Mouse (Mus musculus): ENCODE data around the gene St6galnac3. TPM values are rescaled to one million over a fixed set of nuclear protein-coding genes. Genes with fewer than 3 reads are reported as not detected.

Gene St6galnac3
- polyA plus RNA-seq, 1 experiment from 2014 or later = 25.6 TPM

GRCm38 (mm10) chr3:153641805-153642204, 83.2 kb downstream of the St6galnac3 start:
- 51% methylated on average over 5 of the region's 5 CpGs for WGBS
- Histone ChIP-seq H3K27me3 (ENCODE audit: control insufficient read depth, insufficient read depth, low read length) (no peaks in the 10 kb centered on the region), H3K36me3 (ENCODE audit: control insufficient read depth, insufficient read depth, low read length) (no peaks in the 10 kb centered on the region), H3K4me2 (ENCODE audit: low read depth, low read length) (no peak overlapping the region), H3K4me3 (ENCODE audit: low read depth, low read length) (no peak overlapping the region), H3K9me3 (ENCODE audit: control insufficient read depth, low read length) (no peaks in the 10 kb centered on the region), H3K4me1 (ENCODE audit: control insufficient read depth, insufficient read depth, low read length) (peaks cover 6% of the 10 kb centered on the region; the same call in 1 of the 2 replicates), H3K27ac (ENCODE audit: low read depth, low read length) (no peak overlapping the region), H3K9ac (replicated peaks; ENCODE audit: low read depth, low read length) (no peak overlapping the region)
- no peak for ATAC-seq (ENCODE audit: low read depth)

- H3K27me3 ChIP-seq (ENCODE audit: control insufficient read depth, insufficient read depth, low read length) = no peaks in the 10 kb centered on the region
- H3K27ac ChIP-seq (ENCODE audit: low read depth, low read length) = no peak overlapping the region
- H3K9me3 ChIP-seq (ENCODE audit: control insufficient read depth, low read length) = no peaks in the 10 kb centered on the region
- H3K4me2 ChIP-seq (ENCODE audit: low read depth, low read length) = no peak overlapping the region
- 86% methylated on average over 1 of the region's 1 CpGs for WGBS
- H3K9ac ChIP-seq (replicated peaks; ENCODE audit: low read depth, low read length) = no peak overlapping the region
- H3K36me3 ChIP-seq (ENCODE audit: control insufficient read depth, insufficient read depth, low read length) = no peaks in the 10 kb centered on the region
- no peaks in the 10 kb centered on the region; the same call in 1 of the 2 replicates for H3K4me1 ChIP-seq (ENCODE audit: control insufficient read depth, insufficient read depth, low read length)
- no peak for ATAC-seq (ENCODE audit: low read depth)
- H3K4me3 ChIP-seq (ENCODE audit: low read depth, low read length) = no peak overlapping the region
These were observed 87.6 kb downstream of the St6galnac3 start for GRCm38 (mm10) chr3:153637336-153637735.

GRCm38 (mm10) chr3:153636804-153637153, 88.2 kb downstream of the St6galnac3 start:
- Histone ChIP-seq H3K27me3 (ENCODE audit: control insufficient read depth, insufficient read depth, low read length) (no peaks in the 10 kb centered on the region), H3K4me3 (ENCODE audit: low read depth, low read length) (no peak overlapping the region), H3K9ac (replicated peaks; ENCODE audit: low read depth, low read length) (no peak overlapping the region), H3K4me2 (ENCODE audit: low read depth, low read length) (no peak overlapping the region), H3K36me3 (ENCODE audit: control insufficient read depth, insufficient read depth, low read length) (no peaks in the 10 kb centered on the region), H3K9me3 (ENCODE audit: control insufficient read depth, low read length) (no peaks in the 10 kb centered on the region), H3K27ac (ENCODE audit: low read depth, low read length) (no peak overlapping the region), H3K4me1 (ENCODE audit: control insufficient read depth, insufficient read depth, low read length) (no peaks in the 10 kb centered on the region; the same call in 1 of the 2 replicates)
- no peak for ATAC-seq (ENCODE audit: low read depth)
- WGBS = 88% methylated on average over 7 of the region's 7 CpGs

- Histone ChIP-seq H3K9ac (replicated peaks; ENCODE audit: low read depth, low read length) (no peak overlapping the region), H3K27me3 (ENCODE audit: control insufficient read depth, insufficient read depth, low read length) (no peaks in the 10 kb centered on the region), H3K9me3 (ENCODE audit: control insufficient read depth, low read length) (no peaks in the 10 kb centered on the region), H3K4me1 (ENCODE audit: control insufficient read depth, insufficient read depth, low read length) (no peaks in the 10 kb centered on the region), H3K4me3 (ENCODE audit: low read depth, low read length) (no peak overlapping the region), H3K36me3 (ENCODE audit: control insufficient read depth, insufficient read depth, low read length) (no peaks in the 10 kb centered on the region), H3K4me2 (ENCODE audit: low read depth, low read length) (no peak overlapping the region), H3K27ac (ENCODE audit: low read depth, low read length) (no peak overlapping the region)
- no peak for ATAC-seq (ENCODE audit: low read depth)
- WGBS = 61% methylated on average over 2 of the region's 2 CpGs
These were observed 88.7 kb downstream of the St6galnac3 start for GRCm38 (mm10) chr3:153636094-153636803.

DNA sequence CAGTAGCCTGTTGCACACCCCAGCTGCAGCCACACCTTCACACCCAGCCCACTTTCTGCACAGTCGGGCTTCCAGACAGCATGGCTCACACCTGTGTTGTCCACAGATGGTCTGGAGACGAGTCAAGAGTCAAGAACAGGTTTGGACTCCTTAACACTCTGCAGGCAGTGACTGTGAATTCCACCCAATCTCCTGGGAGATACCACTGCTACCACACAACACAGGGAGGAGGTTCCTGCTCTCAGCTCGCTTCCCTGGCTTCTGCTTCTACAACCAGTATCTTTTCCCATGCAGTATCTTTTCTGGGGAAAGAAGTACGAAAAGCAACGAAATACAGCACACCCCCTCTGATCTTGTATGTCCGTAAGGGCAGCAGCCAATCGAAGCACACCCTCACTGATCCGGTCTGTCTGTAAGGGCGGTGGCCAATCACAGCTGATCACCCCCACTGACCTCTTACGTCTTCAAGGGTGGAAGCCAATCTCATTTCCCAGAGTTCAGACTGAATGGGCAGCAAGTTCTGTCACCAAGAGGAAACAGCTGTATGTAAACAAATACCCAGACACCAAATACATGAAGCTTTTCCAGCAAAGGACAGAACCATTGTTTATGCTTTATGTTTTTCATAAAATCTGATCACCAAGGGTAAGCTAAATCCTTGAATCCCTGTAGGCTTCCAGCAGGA, 92.8 kb downstream of the St6galnac3 start:
- Histone ChIP-seq H3K27ac (ENCODE audit: low read depth, low read length) (no peak overlapping the region), H3K36me3 (ENCODE audit: control insufficient read depth, insufficient read depth, low read length) (no peaks in the 10 kb centered on the region), H3K4me2 (ENCODE audit: low read depth, low read length) (no peak overlapping the region), H3K4me1 (ENCODE audit: control insufficient read depth, insufficient read depth, low read length) (no peaks in the 10 kb centered on the region), H3K4me3 (ENCODE audit: low read depth, low read length) (no peak overlapping the region), H3K9ac (replicated peaks; ENCODE audit: low read depth, low read length) (no peak overlapping the region), H3K9me3 (ENCODE audit: control insufficient read depth, low read length) (no peaks in the 10 kb centered on the region), H3K27me3 (ENCODE audit: control insufficient read depth, insufficient read depth, low read length) (no peaks in the 10 kb centered on the region)
- 85% methylated on average over 10 of the region's 10 CpGs for WGBS
- no peak for ATAC-seq (ENCODE audit: low read depth)

- no peaks in the 10 kb centered on the region for H3K9me3 ChIP-seq (ENCODE audit: control insufficient read depth, low read length)
- no peaks in the 10 kb centered on the region for H3K27me3 ChIP-seq (ENCODE audit: control insufficient read depth, insufficient read depth, low read length)
- WGBS = 88% methylated on average over 5 of the region's 5 CpGs
- no peak overlapping the region for H3K27ac ChIP-seq (ENCODE audit: low read depth, low read length)
- no peak overlapping the region for H3K4me3 ChIP-seq (ENCODE audit: low read depth, low read length)
- ATAC-seq (ENCODE audit: low read depth) = no peak
- no peak overlapping the region for H3K4me2 ChIP-seq (ENCODE audit: low read depth, low read length)
- no peak overlapping the region for H3K9ac ChIP-seq (replicated peaks; ENCODE audit: low read depth, low read length)
- H3K36me3 ChIP-seq (ENCODE audit: control insufficient read depth, insufficient read depth, low read length) = no peaks in the 10 kb centered on the region
- no peaks in the 10 kb centered on the region for H3K4me1 ChIP-seq (ENCODE audit: control insufficient read depth, insufficient read depth, low read length)
These were observed 98.7 kb downstream of the St6galnac3 start for GRCm38 (mm10) chr3:153626237-153626636.

GRCm38 (mm10) chr3:153618976-153619375, 106.0 kb downstream of the St6galnac3 start:
- H3K4me3 ChIP-seq (ENCODE audit: low read depth, low read length) = no peak overlapping the region
- no peaks in the 10 kb centered on the region for H3K4me1 ChIP-seq (ENCODE audit: control insufficient read depth, insufficient read depth, low read length)
- H3K27me3 ChIP-seq (ENCODE audit: control insufficient read depth, insufficient read depth, low read length) = no peaks in the 10 kb centered on the region
- WGBS = 89% methylated on average over 7 of the region's 7 CpGs
- H3K4me2 ChIP-seq (ENCODE audit: low read depth, low read length) = no peak overlapping the region
- no peaks in the 10 kb centered on the region for H3K9me3 ChIP-seq (ENCODE audit: control insufficient read depth, low read length)
- no peaks in the 10 kb centered on the region for H3K36me3 ChIP-seq (ENCODE audit: control insufficient read depth, insufficient read depth, low read length)
- H3K9ac ChIP-seq (replicated peaks; ENCODE audit: low read depth, low read length) = no peak overlapping the region
- no peak for ATAC-seq (ENCODE audit: low read depth)
- H3K27ac ChIP-seq (ENCODE audit: low read depth, low read length) = no peak overlapping the region

DNA sequence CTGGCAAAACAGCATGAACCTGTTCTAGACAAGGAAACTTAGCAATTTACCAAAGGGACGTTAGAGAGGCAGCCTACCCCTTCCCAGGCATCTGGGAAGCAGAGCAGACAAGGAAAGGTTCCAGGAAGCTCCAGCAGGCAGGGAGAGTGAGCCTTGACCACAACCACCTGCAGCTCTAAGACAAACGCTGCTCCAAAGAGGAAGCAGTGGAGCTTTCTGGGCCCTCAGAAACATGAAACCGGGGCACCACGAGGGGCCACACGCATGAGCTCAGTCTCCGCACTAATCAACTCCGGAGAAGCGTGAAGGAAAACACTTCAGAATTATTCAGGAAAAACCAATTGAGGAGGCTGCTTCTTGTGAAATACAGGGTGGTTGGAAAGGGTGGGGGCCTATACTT, 108.1 kb downstream of the St6galnac3 start:
- H3K36me3 ChIP-seq (ENCODE audit: control insufficient read depth, insufficient read depth, low read length) = no peaks in the 10 kb centered on the region
- 42% methylated on average over 8 of the region's 8 CpGs for WGBS
- ATAC-seq (ENCODE audit: low read depth) = no peak
- no peaks in the 10 kb centered on the region for H3K4me1 ChIP-seq (ENCODE audit: control insufficient read depth, insufficient read depth, low read length)
- H3K27me3 ChIP-seq (ENCODE audit: control insufficient read depth, insufficient read depth, low read length) = no peaks in the 10 kb centered on the region
- H3K9ac ChIP-seq (replicated peaks; ENCODE audit: low read depth, low read length) = no peak overlapping the region
- H3K9me3 ChIP-seq (ENCODE audit: control insufficient read depth, low read length) = no peaks in the 10 kb centered on the region
- no peak overlapping the region for H3K27ac ChIP-seq (ENCODE audit: low read depth, low read length)
- no peak overlapping the region for H3K4me3 ChIP-seq (ENCODE audit: low read depth, low read length)
- H3K4me2 ChIP-seq (ENCODE audit: low read depth, low read length) = no peak overlapping the region

- Histone ChIP-seq H3K4me1 (ENCODE audit: control insufficient read depth, insufficient read depth, low read length) (peaks cover 8% of the 10 kb centered on the region), H3K36me3 (ENCODE audit: control insufficient read depth, insufficient read depth, low read length) (no peaks in the 10 kb centered on the region), H3K9ac (replicated peaks; ENCODE audit: low read depth, low read length) (no peak overlapping the region), H3K27me3 (ENCODE audit: control insufficient read depth, insufficient read depth, low read length) (no peaks in the 10 kb centered on the region), H3K4me3 (ENCODE audit: low read depth, low read length) (no peak overlapping the region), H3K4me2 (ENCODE audit: low read depth, low read length) (no peak overlapping the region), H3K27ac (ENCODE audit: low read depth, low read length) (no peak overlapping the region), H3K9me3 (ENCODE audit: control insufficient read depth, low read length) (no peaks in the 10 kb centered on the region)
- WGBS = 69% methylated on average over 13 of the region's 13 CpGs
- no peak for ATAC-seq (ENCODE audit: low read depth)
These were observed 114.7 kb downstream of the St6galnac3 start for GRCm38 (mm10) chr3:153610239-153610638.

All from neural tube, embryonic 14.5 days (tissue).